Mouse (Mus musculus) testis, adult 2 months (tissue): ENCODE measurements around the gene Iqsec1.

Experiments
- CTCF ChIP-seq: fragments of 200-500 bp; IDR thresholded peaks from 2 replicates; pipeline ENCODE4 v1.5.1; 2012; ENCODE audit warnings: low read depth, mild to moderate bottlenecking, inconsistent platforms, low read length, moderate library complexity; ENCODE audit not compliant: control insufficient read depth, insufficient read depth, insufficient replicate concordance
- POLR2A ChIP-seq: fragments of 200-500 bp; IDR thresholded peaks from 2 replicates; pipeline ENCODE4 v1.6.1; 2012; ENCODE audit warnings: low read depth, mild to moderate bottlenecking, inconsistent platforms, low read length, moderate library complexity; ENCODE audit not compliant: control insufficient read depth

DNA sequence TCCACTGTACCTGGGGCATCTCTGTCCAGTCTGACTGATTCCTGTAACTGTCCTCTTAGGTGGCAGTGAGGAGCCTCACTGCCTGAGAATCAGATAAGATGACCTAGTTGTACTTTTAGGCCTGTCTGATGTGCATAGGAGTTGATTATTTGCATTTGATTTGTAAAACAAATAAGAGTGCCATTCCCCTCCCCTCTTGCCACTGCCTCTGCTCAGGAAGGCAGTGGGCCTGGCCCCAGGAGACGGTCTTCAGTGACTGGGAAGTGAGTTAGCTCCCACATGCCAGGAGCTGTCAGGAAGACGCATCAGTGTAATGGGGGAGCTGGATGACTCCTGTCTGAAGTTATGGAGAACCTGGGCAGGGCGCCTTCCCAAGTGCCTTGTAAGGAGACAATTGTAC is 352.9 kb downstream of the Iqsec1 start:
- TF ChIP-seq POLR2A (no peak), CTCF (no peak)
